Mouse (Mus musculus): ENCODE data around the gene Hs2st1. TPM values are rescaled to one million over a fixed set of nuclear protein-coding genes. Genes with fewer than 3 reads are reported as not detected.

The Hs2st1 gene
- polyA plus RNA-seq, 2 experiments: 1.7 to 2.5 TPM

GRCm38 (mm10) chr3:144432143-144432577 lies 137.8 kb downstream of the Hs2st1 start:
- Histone ChIP-seq H3K27ac (no peak overlapping the region), H3K36me3 (replicated peaks; ENCODE audit: control insufficient read depth, insufficient read depth, low read depth) (no peaks in the 10 kb centered on the region), H3K4me1 (replicated peaks; ENCODE audit: control insufficient read depth in 2 of 2, insufficient read depth in 2 of 2, low read length in 1 of 2) (no peaks in the 10 kb centered on the region), H3K4me2 (ENCODE audit: low read depth) (no peak overlapping the region), H3K9me3 (ENCODE audit: control insufficient read depth, low read length) (no peaks in the 10 kb centered on the region), H3K4me3 (ENCODE audit: insufficient read depth in 1 of 2, low read depth in 2 of 2, low read length in 2 of 2) (no peak overlapping the region), H3K9ac (replicated peaks) (no peak overlapping the region), H3K27me3 (ENCODE audit: control insufficient read depth, insufficient read depth, low read length) (no peaks in the 10 kb centered on the region)
- no peak for ATAC-seq (ENCODE audit: insufficient read depth)
- WGBS (ENCODE audit: insufficient replicate concordance): 71% methylated on average over 10 of the region's 10 CpGs
- DNase-seq (ENCODE audit: low read depth in 3 of 3, low spot score in 3 of 3): no peak
- TF ChIP-seq CTCF (IDR thresholded peaks at IDR 0.05; ENCODE audit: low read depth) (no peak), EP300 (IDR thresholded peaks at IDR 0.05; ENCODE audit: low read depth) (no peak)

DNA sequence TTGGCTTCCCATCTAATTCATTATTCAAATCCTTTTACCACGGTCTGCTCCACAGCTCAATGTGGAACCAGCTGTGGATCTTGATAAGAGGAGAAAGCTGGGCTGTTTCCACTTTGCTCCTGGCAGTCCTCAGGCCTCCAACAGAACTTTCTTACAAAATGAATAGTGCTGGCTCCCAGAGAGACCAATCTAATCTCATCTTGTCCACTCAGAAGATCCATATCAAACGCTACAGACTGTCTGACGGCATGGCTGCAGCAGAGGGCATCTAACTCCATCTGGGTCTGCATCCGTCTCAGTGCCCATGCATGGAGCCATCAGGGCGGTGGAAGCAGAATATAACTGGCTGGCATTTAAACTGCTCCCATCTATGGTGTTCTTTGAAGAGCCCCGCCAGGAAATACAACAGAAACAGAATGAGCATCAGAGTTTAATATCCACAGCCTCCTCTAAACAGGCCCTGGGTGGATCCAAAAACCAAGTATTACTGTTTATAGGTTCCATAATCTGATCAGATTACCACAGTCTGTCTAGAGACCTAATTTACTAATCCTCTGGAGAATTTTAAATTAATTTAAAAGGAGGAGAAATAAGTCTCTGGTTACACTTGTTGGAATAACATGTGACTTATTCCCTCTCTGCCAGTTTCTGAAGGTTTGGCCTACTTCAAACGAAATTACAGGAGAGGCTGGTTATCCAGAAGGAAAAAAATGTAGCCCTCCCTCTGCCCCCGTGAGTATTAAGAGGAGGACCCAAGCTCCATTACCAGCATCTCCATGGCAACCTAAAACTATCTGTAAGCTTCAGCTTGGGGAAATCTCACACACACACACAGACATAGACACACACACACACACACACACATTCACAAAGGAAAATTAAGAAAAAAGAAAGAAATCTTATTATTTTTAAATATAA lies 141.2 kb downstream of the Hs2st1 start:
- no peaks in the 10 kb centered on the region for H3K9me3 ChIP-seq (ENCODE audit: control insufficient read depth, low read length)
- H3K4me1 ChIP-seq (replicated peaks; ENCODE audit: control insufficient read depth in 2 of 2, insufficient read depth in 2 of 2, low read length in 1 of 2): no peaks in the 10 kb centered on the region
- no peaks in the 10 kb centered on the region for H3K27me3 ChIP-seq (ENCODE audit: control insufficient read depth, insufficient read depth, low read length)
- 51% methylated on average over 8 of the region's 8 CpGs for WGBS (ENCODE audit: insufficient replicate concordance)
- no peak for ATAC-seq (ENCODE audit: insufficient read depth)
- no peak overlapping the region for H3K4me2 ChIP-seq (ENCODE audit: low read depth)
- no peak overlapping the region for H3K4me3 ChIP-seq (ENCODE audit: insufficient read depth in 1 of 2, low read depth in 2 of 2, low read length in 2 of 2)
- H3K36me3 ChIP-seq (replicated peaks; ENCODE audit: control insufficient read depth, insufficient read depth, low read depth): no peaks in the 10 kb centered on the region
- H3K27ac ChIP-seq: no peak overlapping the region
- no peak for DNase-seq (ENCODE audit: low read depth in 3 of 3, low spot score in 3 of 3)
- no peak overlapping the region for H3K9ac ChIP-seq (replicated peaks)
- no peak for TF ChIP-seq CTCF (IDR thresholded peaks at IDR 0.05; ENCODE audit: low read depth)
- TF ChIP-seq EP300 (IDR thresholded peaks at IDR 0.05; ENCODE audit: low read depth): no peak

GRCm38 (mm10) chr3:144425041-144425448 lies 144.9 kb downstream of the Hs2st1 start:
- no peaks in the 10 kb centered on the region for H3K27me3 ChIP-seq (ENCODE audit: control insufficient read depth, insufficient read depth, low read length)
- no peak overlapping the region for H3K27ac ChIP-seq
- TF ChIP-seq CTCF (IDR thresholded peaks at IDR 0.05; ENCODE audit: low read depth) (no peak), EP300 (IDR thresholded peaks at IDR 0.05; ENCODE audit: low read depth) (no peak)
- WGBS (ENCODE audit: insufficient replicate concordance): 68% methylated on average over 4 of the region's 4 CpGs
- no peaks in the 10 kb centered on the region for H3K9me3 ChIP-seq (ENCODE audit: control insufficient read depth, low read length)
- no peak overlapping the region for H3K9ac ChIP-seq (replicated peaks)
- no peak overlapping the region for H3K4me2 ChIP-seq (ENCODE audit: low read depth)
- no peaks in the 10 kb centered on the region for H3K4me1 ChIP-seq (replicated peaks; ENCODE audit: control insufficient read depth in 2 of 2, insufficient read depth in 2 of 2, low read length in 1 of 2)
- no peak overlapping the region for H3K4me3 ChIP-seq (ENCODE audit: insufficient read depth in 1 of 2, low read depth in 2 of 2, low read length in 2 of 2)
- ATAC-seq (ENCODE audit: insufficient read depth) (no peak), DNase-seq (ENCODE audit: low read depth in 3 of 3, low spot score in 3 of 3) (no peak)
- no peaks in the 10 kb centered on the region for H3K36me3 ChIP-seq (replicated peaks; ENCODE audit: control insufficient read depth, insufficient read depth, low read depth)

DNA sequence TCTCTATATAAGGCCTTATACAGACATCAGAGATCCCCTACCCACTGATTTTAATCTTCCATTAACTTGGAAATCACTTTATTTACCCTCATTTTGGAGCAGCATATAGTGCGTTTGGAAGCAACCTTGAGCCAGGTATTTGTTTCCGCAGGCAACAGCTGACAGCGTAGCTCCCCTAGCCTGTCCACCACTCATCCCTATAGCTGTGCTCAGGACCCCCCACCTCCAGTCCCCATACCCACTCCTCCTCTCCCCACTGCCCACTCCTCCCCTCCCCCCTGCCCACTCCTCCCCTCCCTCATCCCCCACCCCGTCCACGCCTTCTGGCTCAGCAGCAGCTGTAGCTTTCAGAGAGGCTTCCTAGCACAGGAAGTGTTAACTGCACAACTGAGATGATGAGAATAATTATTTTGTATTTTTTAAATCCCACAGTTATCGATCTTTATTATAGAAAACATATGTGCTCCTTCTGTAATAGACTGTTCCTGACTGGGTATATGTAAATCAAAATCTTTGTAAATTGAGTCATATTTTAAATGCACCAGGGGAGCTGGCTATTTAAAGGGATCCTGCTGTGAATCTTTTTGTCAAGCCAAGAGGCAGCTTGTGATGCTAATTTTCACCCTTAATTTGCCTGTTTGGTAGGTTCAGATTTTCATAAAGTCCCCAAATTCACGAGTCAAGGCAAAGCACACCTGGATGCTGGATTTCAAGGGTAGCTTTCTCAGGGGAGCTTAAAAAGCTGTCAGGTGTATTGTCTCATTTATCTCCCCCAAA lies 148.4 kb downstream of the Hs2st1 start:
- H3K9me3 ChIP-seq (ENCODE audit: control insufficient read depth, low read length): no peaks in the 10 kb centered on the region
- H3K27me3 ChIP-seq (ENCODE audit: control insufficient read depth, insufficient read depth, low read length): no peaks in the 10 kb centered on the region
- no peak overlapping the region for H3K4me3 ChIP-seq (ENCODE audit: insufficient read depth in 1 of 2, low read depth in 2 of 2, low read length in 2 of 2)
- ATAC-seq (ENCODE audit: insufficient read depth) (no peak), DNase-seq (ENCODE audit: low read depth in 3 of 3, low spot score in 3 of 3) (no peak)
- H3K9ac ChIP-seq (replicated peaks): no peak overlapping the region
- TF ChIP-seq CTCF (IDR thresholded peaks at IDR 0.05; ENCODE audit: low read depth): no peak
- no peak for TF ChIP-seq EP300 (IDR thresholded peaks at IDR 0.05; ENCODE audit: low read depth)
- no peak overlapping the region for H3K4me2 ChIP-seq (ENCODE audit: low read depth)
- no peaks in the 10 kb centered on the region for H3K4me1 ChIP-seq (replicated peaks; ENCODE audit: control insufficient read depth in 2 of 2, insufficient read depth in 2 of 2, low read length in 1 of 2)
- no peak overlapping the region for H3K27ac ChIP-seq
- no peaks in the 10 kb centered on the region for H3K36me3 ChIP-seq (replicated peaks; ENCODE audit: control insufficient read depth, insufficient read depth, low read depth)
- WGBS (ENCODE audit: insufficient replicate concordance): 61% methylated on average over 7 of the region's 7 CpGs

DNA sequence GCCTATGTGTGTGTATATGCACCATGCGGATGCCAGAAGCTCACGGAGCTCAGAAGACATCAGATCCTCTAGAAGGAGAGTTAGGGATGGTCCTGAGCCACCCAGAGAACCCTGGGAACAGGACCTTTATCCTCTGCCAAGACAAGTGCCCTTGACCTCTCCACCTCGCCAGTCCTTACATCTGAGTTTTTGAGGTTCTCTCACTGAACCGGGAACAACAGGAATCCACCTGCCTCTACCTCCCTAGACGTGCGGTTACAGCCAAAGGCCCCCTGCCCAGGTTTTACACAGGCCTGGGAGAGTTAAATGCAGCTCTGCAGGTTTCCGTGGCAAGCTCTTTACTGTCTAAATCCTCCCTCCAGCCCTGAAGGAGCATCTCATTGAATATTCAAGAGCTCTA lies 156.2 kb downstream of the Hs2st1 start:
- no peak for ATAC-seq (ENCODE audit: insufficient read depth)
- Histone ChIP-seq H3K4me2 (ENCODE audit: low read depth) (no peak overlapping the region), H3K9me3 (ENCODE audit: control insufficient read depth, low read length) (no peaks in the 10 kb centered on the region), H3K36me3 (replicated peaks; ENCODE audit: control insufficient read depth, insufficient read depth, low read depth) (no peaks in the 10 kb centered on the region), H3K4me1 (replicated peaks; ENCODE audit: control insufficient read depth in 2 of 2, insufficient read depth in 2 of 2, low read length in 1 of 2) (peaks cover 0 to 3% of the 10 kb centered on the region in 2 experiments; a peak in 1 of 4 replicates), H3K4me3 (ENCODE audit: insufficient read depth in 1 of 2, low read depth in 2 of 2, low read length in 2 of 2) (no peak overlapping the region), H3K27me3 (ENCODE audit: control insufficient read depth, insufficient read depth, low read length) (no peaks in the 10 kb centered on the region), H3K9ac (replicated peaks) (no peak overlapping the region), H3K27ac (no peak overlapping the region)
- TF ChIP-seq EP300 (IDR thresholded peaks at IDR 0.05; ENCODE audit: low read depth): no peak
- TF ChIP-seq CTCF (IDR thresholded peaks at IDR 0.05; ENCODE audit: low read depth): no peak
- WGBS (ENCODE audit: insufficient replicate concordance): 62% methylated on average over 7 of the region's 7 CpGs
- DNase-seq (ENCODE audit: low read depth in 3 of 3, low spot score in 3 of 3): no peak
